Mouse (Mus musculus): ENCODE data around the gene Sox13.

Sox13 gene

GRCm38 (mm10) chr1:133400014-133400725 lies 24.0 kb downstream of the Sox13 start:
- DNase-seq (ENCODE audit: low read depth, low spot score): no peak

- DNase-seq (ENCODE audit: low read depth, low spot score): no peak
Observed at GRCm38 (mm10) chr1:133397483-133398237, 26.5 kb downstream of the Sox13 start.

GRCm38 (mm10) chr1:133397094-133397482 lies 27.1 kb downstream of the Sox13 start:
- no peak for DNase-seq (ENCODE audit: low read depth, low spot score)

GRCm38 (mm10) chr1:133396693-133397092 lies 27.5 kb downstream of the Sox13 start:
- no peak for DNase-seq (ENCODE audit: low read depth, low spot score)

- peak; percentile 50 for DNase-seq (ENCODE audit: low read depth, low spot score)
Observed at GRCm38 (mm10) chr1:133394702-133395101, 29.5 kb downstream of the Sox13 start.

- DNase-seq (ENCODE audit: low read depth, low spot score): no peak
Observed at GRCm38 (mm10) chr1:133387539-133388268, 36.5 kb downstream of the Sox13 start.

- no peak for DNase-seq (ENCODE audit: low read depth, low spot score)
Observed at GRCm38 (mm10) chr1:133386209-133386608, 38.0 kb downstream of the Sox13 start.

- DNase-seq (ENCODE audit: low read depth, low spot score): no peak
Observed at GRCm38 (mm10) chr1:133385506-133385905, 38.7 kb downstream of the Sox13 start.

GRCm38 (mm10) chr1:133383157-133383783 lies 40.9 kb downstream of the Sox13 start:
- no peak for DNase-seq (ENCODE audit: low read depth, low spot score)

GRCm38 (mm10) chr1:133382552-133383155 lies 41.5 kb downstream of the Sox13 start:
- DNase-seq (ENCODE audit: low read depth, low spot score): no peak

GRCm38 (mm10) chr1:133382008-133382407 lies 42.2 kb downstream of the Sox13 start:
- DNase-seq (ENCODE audit: low read depth, low spot score): no peak

GRCm38 (mm10) chr1:133380347-133381065 lies 43.7 kb downstream of the Sox13 start:
- no peak for DNase-seq (ENCODE audit: low read depth, low spot score)

GRCm38 (mm10) chr1:133379986-133380320 lies 44.2 kb downstream of the Sox13 start:
- DNase-seq (ENCODE audit: low read depth, low spot score): no peak

- DNase-seq (ENCODE audit: low read depth, low spot score): no peak
Observed at GRCm38 (mm10) chr1:133379254-133379985, 44.8 kb downstream of the Sox13 start.

- DNase-seq (ENCODE audit: low read depth, low spot score): no peak
Observed at GRCm38 (mm10) chr1:133377547-133377946, 46.6 kb downstream of the Sox13 start.

- DNase-seq (ENCODE audit: low read depth, low spot score): no peak
Observed at GRCm38 (mm10) chr1:133375696-133376346, 48.4 kb downstream of the Sox13 start.

- DNase-seq (ENCODE audit: low read depth, low spot score): no peak
Observed at GRCm38 (mm10) chr1:133372113-133372512, 52.1 kb downstream of the Sox13 start.

GRCm38 (mm10) chr1:133371431-133371830 lies 52.7 kb downstream of the Sox13 start:
- no peak for DNase-seq (ENCODE audit: low read depth, low spot score)

- no peak for DNase-seq (ENCODE audit: low read depth, low spot score)
Observed at GRCm38 (mm10) chr1:133370352-133370751, 53.8 kb downstream of the Sox13 start.

GRCm38 (mm10) chr1:133368644-133369043 lies 55.5 kb downstream of the Sox13 start:
- DNase-seq (ENCODE audit: low read depth, low spot score): peak; percentile 49

All from telencephalon, adult 2 months (tissue).